Mouse (Mus musculus): ENCODE measurements at regions not wholly inside any gene's neighbourhood (a gene's known extent, or its start where the extent isn't known, plus 50 kb on each side); places are given as distances from the start of the nearest gene placed in this dataset.

GRCm38 (mm10) chr10:97028776-97029175 is 412.0 kb downstream of the Btg1 start:
- no peak for DNase-seq
- intact Hi-C loops (cut with DNase I): no loop called here

DNA sequence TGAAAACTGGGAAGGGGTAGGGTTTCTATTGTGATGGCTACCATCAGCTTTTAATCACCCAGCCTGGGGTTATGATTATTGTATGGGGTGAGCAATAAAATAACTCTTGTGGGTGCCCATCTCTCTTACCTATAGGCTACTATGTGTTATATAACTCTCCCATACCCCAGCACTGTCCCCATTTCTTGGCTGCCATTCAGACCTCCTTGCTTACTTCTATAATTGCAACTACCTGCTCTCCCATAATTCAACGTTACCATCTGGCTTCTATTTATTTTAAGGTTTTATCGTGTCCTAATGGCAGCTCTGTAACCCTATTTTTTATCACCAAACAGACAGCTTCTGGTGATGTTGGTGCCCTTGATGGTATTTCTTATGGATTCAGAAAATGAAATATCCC is 414.2 kb downstream of the Btg1 start:
- intact Hi-C loops (cut with DNase I): no loop called here
- DNase-seq: no peak

GRCm38 (mm10) chr10:97035371-97035786 is 418.6 kb downstream of the Btg1 start:
- DNase-seq: no peak

GRCm38 (mm10) chr10:97038025-97038424 is 421.2 kb downstream of the Btg1 start:
- no peak for DNase-seq
- intact Hi-C loops (cut with DNase I): no loop called here

More at GRCm38 (mm10) chr10:97035371-97035786, 418.6 kb downstream of the Btg1 start:
- intact Hi-C loops (cut with DNase I): no loop called here

DNA sequence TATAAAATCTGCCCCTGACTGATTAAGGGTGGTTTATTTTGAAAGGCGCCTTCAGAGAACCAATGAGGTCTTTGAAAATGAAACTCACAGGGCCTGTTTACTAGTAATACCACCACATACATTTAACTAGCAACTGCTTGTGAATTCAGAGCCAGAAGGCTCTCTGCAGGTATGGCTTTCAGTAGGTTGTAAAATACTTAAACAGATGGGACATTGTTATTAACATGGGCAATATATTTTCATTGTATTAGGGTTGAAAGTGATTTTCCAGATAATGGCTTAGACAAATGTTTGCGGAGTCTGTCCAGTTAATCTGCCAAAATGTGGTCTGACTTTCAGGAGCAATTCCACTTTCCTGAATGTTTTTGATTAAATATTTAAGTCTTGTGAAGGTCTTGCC is 430.8 kb downstream of the Btg1 start:
- no peak for DNase-seq
- intact Hi-C loops (cut with DNase I): no loop called here

GRCm38 (mm10) chr10:97047996-97048395 is 431.2 kb downstream of the Btg1 start:
- intact Hi-C loops (cut with DNase I): no loop called here
- no peak for DNase-seq

GRCm38 (mm10) chr10:97054472-97054871 is 424.9 kb upstream of the Dcn start:
- intact Hi-C loops (cut with DNase I): no loop called here

GRCm38 (mm10) chr10:97061961-97062360 is 417.4 kb upstream of the Dcn start:
- DNase-seq: no peak
- intact Hi-C loops (cut with DNase I): no loop called here

More at GRCm38 (mm10) chr10:97054472-97054871, 424.9 kb upstream of the Dcn start:
- no peak for DNase-seq

DNA sequence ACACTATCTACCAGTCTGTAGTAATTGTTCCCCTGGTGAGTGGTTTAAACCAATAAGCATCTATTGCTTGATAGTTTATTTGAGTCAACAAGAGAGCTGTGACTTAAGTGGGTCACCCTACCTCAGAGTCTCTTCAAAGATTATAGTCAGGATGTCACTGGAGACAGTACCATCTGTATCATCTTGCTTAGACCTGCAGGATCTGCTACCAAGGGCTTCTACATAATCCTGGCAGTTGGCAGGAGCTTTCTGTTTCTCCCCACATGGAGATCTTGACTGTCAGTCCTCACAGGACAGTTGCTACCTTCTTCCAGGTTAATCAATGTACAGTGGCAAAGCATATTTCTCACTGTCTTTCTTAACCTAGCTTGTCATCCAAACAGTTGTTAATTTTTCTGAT is 414.9 kb upstream of the Dcn start:
- intact Hi-C loops (cut with DNase I): no loop called here
- no peak for DNase-seq

DNA sequence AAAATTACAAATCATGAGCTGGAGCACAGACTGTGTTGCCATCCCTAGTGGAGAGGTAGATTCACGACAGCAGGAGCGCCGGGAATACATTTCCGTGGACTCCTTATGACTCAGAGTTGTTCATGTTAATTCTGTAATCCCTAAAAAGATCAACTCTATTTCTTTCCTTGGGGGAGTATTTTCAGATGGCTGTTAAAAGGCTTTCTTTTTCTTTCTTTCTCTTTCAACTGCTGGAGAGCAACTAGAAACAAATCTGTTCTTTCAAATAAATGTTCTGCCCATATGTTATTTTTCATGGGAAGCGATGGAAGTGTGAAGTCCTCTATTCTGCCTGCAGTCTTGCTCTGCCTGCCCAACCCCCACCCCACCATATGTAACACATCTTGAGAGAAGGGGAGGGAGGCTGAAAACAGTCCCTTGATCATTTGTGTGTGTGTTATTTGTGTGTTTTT is 401.4 kb upstream of the Dcn start:
- DNase-seq: no peak
- intact Hi-C loops (cut with DNase I): no loop called here

DNA sequence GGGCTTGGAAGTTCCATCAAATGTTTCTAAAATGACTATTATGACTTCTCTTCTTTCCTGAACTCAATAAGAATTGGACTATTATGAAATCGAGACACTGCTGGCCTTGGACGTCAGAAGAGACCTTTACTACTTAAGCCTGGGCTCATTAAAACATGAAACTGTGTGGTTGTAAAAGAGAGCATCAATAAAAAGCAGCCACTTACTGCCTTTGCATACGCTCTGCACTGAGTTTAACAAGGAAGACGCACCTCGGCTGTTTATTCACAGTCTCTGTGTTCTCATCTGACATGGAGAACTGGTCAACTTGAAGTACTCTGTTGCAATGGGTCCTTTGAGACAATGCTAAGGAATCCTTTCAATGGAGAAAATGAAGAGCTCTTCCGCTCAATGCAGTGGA is 399.8 kb upstream of the Dcn start:
- intact Hi-C loops (cut with DNase I): no loop called here
- no peak for DNase-seq

DNA sequence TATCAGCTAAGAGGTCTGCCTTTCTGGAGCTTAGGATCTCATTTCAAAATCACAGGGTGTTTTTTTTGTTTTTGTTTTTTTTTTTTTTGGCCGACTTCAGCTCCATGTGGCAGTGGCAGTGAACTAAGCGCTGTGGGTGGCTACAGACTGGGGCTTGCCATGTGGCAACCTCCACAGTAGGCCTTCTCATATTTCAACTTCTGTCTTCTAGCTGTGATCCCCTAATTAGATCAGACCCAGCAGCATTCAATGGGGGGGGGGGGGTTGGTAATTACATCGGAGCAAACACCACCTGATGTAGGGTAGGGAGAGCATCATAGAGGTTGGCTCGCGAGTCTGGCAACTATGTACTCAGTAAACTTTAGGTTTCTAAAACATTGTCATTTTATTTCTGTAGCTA is 392.1 kb upstream of the Dcn start:
- intact Hi-C loops (cut with DNase I): no loop called here
- no peak for DNase-seq

DNA sequence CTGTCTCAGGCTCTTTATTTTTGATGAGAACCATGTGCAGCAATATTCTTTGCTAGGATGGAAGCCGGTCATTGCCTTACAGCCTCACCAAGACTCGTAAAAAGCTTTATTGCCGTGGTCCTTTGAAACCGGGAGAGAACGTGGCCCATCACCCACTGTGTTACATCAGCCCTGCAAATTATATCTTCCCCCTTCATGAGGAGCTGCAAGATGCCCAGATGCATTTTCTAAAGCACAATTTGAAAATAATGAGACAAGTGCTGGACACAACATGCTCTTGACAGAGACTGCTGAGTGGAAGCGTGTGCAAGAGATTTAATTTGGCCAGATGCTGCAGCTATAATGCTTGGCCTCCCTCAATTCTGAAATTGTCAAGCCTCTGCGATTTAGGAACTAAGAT is 389.2 kb upstream of the Dcn start:
- intact Hi-C loops (cut with DNase I): no loop called here
- no peak for DNase-seq

- DNase-seq: no peak
- intact Hi-C loops (cut with DNase I): no loop called here
These were observed 385.5 kb upstream of the Dcn start for GRCm38 (mm10) chr10:97093886-97094285.

DNA sequence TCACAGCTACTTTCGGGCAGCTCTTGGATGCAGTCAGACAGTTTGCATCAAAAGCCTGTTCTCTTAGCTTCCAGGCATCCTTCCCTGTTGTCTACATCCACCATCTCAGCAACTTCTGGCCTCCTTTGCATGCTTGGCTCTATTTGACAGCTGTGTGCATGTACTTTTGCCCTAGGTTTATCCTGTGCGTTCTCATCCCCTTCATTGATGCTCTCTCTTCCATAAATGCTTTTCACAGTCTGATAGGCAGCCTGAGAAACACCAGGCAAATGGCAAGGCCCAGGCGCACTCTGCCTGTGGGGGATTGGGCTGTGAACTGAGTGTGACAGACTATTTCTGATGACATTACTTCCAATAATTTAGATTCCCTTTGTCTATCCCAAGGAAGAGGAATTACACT is 364.9 kb upstream of the Dcn start:
- intact Hi-C loops (cut with DNase I): no loop called here
- DNase-seq: no peak

DNA sequence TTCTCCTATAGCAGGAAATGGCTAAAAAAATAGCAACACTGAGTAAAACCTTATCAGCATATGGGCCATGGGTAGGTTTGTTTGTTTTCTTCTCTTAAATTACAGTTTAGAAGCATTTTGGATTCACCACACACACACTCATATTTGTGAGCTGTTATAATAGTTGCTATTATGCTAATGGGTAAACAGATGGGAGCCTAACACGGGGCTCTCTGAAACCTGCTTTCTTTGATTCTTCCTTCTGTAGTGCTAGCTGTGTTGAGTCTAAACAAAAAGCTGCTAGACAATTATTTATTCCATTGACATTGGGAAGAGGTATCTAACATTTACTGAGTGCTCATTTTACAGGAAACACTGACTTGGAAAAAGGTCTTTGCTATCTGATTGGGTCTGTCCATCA is 356.7 kb upstream of the Dcn start:
- intact Hi-C loops (cut with DNase I): no loop called here
- no peak for DNase-seq

- intact Hi-C loops (cut with DNase I): no loop called here
These were observed 337.8 kb upstream of the Dcn start for GRCm38 (mm10) chr10:97141561-97141960.

DNA sequence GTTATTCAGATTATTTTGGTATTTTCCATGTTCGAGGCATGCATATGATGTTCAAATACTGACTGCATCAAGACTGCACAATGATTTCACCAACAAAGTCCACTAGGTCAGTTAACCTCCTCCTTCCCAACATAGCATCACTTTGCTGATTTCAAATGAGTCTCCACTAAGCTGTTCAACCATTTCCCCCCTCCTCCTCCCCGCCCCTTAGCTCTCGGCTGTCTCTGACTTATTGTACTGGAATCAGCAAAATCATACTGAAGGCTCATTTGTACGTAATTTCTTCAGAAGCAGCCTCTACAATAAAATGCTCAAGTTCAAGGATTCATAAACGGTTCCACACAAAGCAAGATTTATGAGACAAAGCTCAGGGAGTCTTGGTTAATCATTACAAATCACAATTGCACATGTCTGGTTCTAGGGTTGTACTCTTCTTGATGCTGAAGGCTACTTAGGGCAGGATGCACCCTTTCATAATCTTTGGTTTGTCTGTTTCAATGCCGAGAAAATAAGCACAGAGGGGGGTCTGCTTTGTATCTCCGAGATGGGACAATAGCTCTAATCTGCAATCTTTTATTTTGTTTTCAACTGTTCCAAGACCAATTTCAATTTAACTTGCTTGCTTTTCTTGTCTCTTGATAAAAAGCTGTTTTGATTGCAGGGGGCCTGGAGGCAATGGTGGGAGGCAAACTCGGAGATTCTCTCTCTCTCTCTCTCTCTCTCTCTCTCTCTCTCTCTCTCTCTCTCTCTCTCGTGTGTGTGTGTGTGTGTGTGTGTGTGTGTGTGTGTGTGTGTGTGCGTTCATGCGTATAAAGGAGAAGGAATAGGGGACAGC is 320.6 kb upstream of the Dcn start:
- no peak for DNase-seq
- intact Hi-C loops (cut with DNase I): no loop called here

More at GRCm38 (mm10) chr10:97141561-97141960, 337.8 kb upstream of the Dcn start:
- DNase-seq: no peak

DNA sequence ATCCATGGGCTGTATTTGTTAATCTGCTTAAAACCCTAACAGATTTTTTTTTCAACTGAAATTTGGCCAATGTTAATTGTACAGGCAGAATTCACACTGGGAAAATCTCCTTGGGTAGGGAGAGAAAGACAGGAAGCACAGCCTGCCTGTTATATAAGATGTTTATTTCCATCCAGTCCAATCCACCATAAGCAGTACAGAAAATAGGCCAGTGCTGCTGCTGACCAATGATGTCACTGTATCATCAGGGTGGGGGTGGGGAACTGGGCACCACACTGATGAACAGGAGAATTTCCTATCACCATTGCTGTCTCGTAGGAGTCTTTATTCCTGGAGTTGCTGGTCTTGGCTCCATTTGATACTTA is 320.0 kb upstream of the Dcn start:
- no peak for DNase-seq
- intact Hi-C loops (cut with DNase I): no loop called here

- no peak for DNase-seq
- intact Hi-C loops (cut with DNase I): loop anchor here (10.0 kb wide), 1 partner anchor 945 kb away; no protein-coding TSS in a partner anchor
These were observed 319.4 kb upstream of the Dcn start for GRCm38 (mm10) chr10:97159831-97160575.

- DNase-seq: no peak
- intact Hi-C loops (cut with DNase I): loop anchor here (10.0 kb wide), 1 partner anchor 946 kb away; no protein-coding TSS in a partner anchor
These were observed 318.5 kb upstream of the Dcn start for GRCm38 (mm10) chr10:97160892-97161291.

DNA sequence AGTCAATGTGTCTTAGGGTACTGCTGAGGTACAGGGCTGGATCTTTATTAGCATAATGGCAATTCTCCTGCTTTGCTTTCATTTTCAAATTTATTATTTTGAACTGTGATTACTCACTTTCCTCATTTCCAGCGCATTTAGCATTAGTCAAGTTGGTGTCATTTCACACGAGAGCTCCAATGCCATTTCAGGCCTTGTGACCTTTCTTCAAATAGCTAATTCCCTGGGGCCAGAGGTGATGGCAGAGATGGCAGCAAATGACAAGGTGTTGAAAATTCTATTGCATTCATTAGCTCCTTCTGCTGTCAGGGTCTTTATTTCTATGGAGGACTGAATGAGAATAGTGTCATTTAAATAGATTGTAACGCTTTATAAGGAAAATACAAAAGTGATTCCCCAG is 300.9 kb upstream of the Dcn start:
- DNase-seq: no peak
- intact Hi-C loops (cut with DNase I): no loop called here
